Mouse (Mus musculus) lung, embryonic 15.5 days (tissue): ENCODE data around the gene Eps15l1. TPM values are rescaled to one million over a fixed set of nuclear protein-coding genes. Genes with fewer than 3 reads are reported as not detected.

ENCODE experiments used
- ATAC-seq: fragments of 200-750 bp; cut with Nextera tagmentation; 2 replicates; pipeline ENCODE4 v1.8.0; 2017; ENCODE audit warnings: moderate number of reproducible peaks, borderline replicate concordance; ENCODE audit not compliant: low FRiP score, low TSS enrichment; ENCODE audit errors: extremely low read depth
- H3K27ac ChIP-seq: fragments of 300-500 bp; sonication (generic); 2 replicates; pipeline ENCODE4 v1.5.1; 2015; ENCODE audit warnings: moderate library complexity, mild to moderate bottlenecking, inconsistent platforms
- H3K27me3 ChIP-seq: fragments of 300-500 bp; sonication (generic); 2 replicates; pipeline ENCODE4 v1.6.1; 2015; ENCODE audit warnings: inconsistent platforms
- H3K36me3 ChIP-seq: fragments of 300-500 bp; sonication (generic); 2 replicates; pipeline ENCODE4 v1.6.1; 2015; ENCODE audit warnings: inconsistent platforms
- H3K4me1 ChIP-seq: fragments of 300-500 bp; sonication (generic); 2 replicates; pipeline ENCODE4 v1.6.1; 2015; ENCODE audit warnings: inconsistent platforms
- H3K4me2 ChIP-seq: fragments of 300-500 bp; sonication (generic); 2 replicates; pipeline ENCODE4 v1.6.1; 2015; ENCODE audit warnings: inconsistent platforms, mild to moderate bottlenecking, moderate library complexity
- H3K4me3 ChIP-seq: fragments of 300-500 bp; sonication (generic); 2 replicates; pipeline ENCODE4 v1.5.1; 2015; ENCODE audit warnings: mild to moderate bottlenecking, inconsistent platforms
- H3K9ac ChIP-seq: fragments of 300-500 bp; sonication (generic); 2 replicates; pipeline ENCODE4 v1.6.1; 2015; ENCODE audit warnings: inconsistent platforms
- H3K9me3 ChIP-seq: fragments of 300-500 bp; sonication (generic); 2 replicates; pipeline ENCODE4 v1.6.1; 2016; ENCODE audit warnings: inconsistent platforms
- WGBS: fragments of 180-500 bp; shearing (Covaris S2); methylation state at CpG from one replicate; pipeline ENCODE4 v1.1.7; 2015; 5-methylcytosine and 5-hydroxymethylcytosine counted together
- polyA plus RNA-seq: library from polyadenylated mRNA; unstranded; fragments of >200 nt; fragmentation: Nextera tagmentation; extraction: Ambion mirVana; gene quantifications from 2 replicates; pipeline ENCODE4 v1.2.1, GENCODE M21; 2015

The Eps15l1 gene
- polyA plus RNA-seq, 1 experiment from 2014 or later, result 55.6 TPM

DNA sequence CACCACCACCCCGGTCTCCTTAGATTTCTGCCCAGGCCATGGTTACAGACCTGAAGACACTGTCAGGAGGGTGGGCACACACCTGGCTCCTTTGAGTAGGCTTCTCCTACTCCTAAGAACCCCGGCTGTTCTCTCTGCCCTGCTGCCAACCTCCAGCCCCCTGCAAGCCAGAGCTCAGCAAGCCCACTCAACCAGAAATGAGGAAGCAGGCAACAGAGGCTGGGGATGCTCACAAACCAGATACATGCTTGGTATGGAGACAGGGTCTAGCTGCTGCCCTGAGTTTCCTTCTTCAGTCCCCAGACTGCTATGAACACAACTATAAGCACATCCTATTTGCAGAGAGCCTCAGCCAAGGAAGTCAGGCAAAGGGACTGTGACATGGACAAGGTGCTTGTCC, 73.1 kb downstream of the Eps15l1 start:
- H3K4me2 ChIP-seq, result no peak overlapping the region
- WGBS, result 100% methylated on average over 2 of the region's 2 CpGs
- H3K36me3 ChIP-seq, result peaks cover 22% of the 10 kb centered on the region

DNA sequence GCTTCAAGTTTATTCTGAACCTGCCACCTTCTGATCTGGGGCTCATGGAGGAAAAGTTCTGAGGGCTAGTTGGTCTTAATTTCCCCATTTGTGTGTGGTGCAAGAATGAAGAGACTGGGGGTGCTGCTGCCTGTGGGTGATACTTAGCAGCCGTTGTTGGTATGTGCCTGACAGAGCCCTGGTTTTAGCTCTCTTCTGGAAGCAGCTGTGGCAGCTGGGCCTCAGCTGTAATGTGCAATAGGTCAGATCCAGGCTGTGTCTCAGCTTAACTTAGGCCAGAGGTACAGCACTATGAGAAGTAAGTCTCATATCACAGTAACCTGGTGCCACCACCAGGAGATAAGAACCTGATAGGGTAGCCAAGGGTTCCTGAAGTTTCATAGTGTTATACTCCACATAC, 73.7 kb downstream of the Eps15l1 start:
- no peak overlapping the region for H3K27ac ChIP-seq
- WGBS, result 75% methylated on average over 1 of the region's 1 CpGs
- H3K27me3 ChIP-seq, result no peaks in the 10 kb centered on the region
- no peak overlapping the region for H3K9ac ChIP-seq
- peaks cover 25% of the 10 kb centered on the region for H3K36me3 ChIP-seq
- H3K4me1 ChIP-seq, result no peaks in the 10 kb centered on the region
- H3K4me2 ChIP-seq, result no peak overlapping the region
- H3K9me3 ChIP-seq, result no peaks in the 10 kb centered on the region
- ATAC-seq, result no peak
- no peak overlapping the region for H3K4me3 ChIP-seq

More for the DNA sequence above, 73.1 kb downstream of the Eps15l1 start:
- no peak for ATAC-seq
- H3K9ac ChIP-seq, result no peak overlapping the region
- H3K4me1 ChIP-seq, result 0 out of 2 replicates have a peak, but pooled peaks cover under 1% of the 10 kb centered on the region
- no peaks in the 10 kb centered on the region for H3K9me3 ChIP-seq
- no peak overlapping the region for H3K4me3 ChIP-seq
- no peaks in the 10 kb centered on the region for H3K27me3 ChIP-seq
- no peak overlapping the region for H3K27ac ChIP-seq

GRCm38 (mm10) chr8:72343725-72344124, 77.5 kb downstream of the Eps15l1 start:
- H3K4me2 ChIP-seq, result no peak overlapping the region
- H3K27ac ChIP-seq, result no peak overlapping the region
- no peak for ATAC-seq
- no peak overlapping the region for H3K4me3 ChIP-seq
- no peaks in the 10 kb centered on the region for H3K9me3 ChIP-seq
- H3K4me1 ChIP-seq, result no peaks in the 10 kb centered on the region
- no peak overlapping the region for H3K9ac ChIP-seq
- 72% methylated on average over 4 of the region's 4 CpGs for WGBS
- H3K36me3 ChIP-seq, result peaks cover 44% of the 10 kb centered on the region
- H3K27me3 ChIP-seq, result no peaks in the 10 kb centered on the region

DNA sequence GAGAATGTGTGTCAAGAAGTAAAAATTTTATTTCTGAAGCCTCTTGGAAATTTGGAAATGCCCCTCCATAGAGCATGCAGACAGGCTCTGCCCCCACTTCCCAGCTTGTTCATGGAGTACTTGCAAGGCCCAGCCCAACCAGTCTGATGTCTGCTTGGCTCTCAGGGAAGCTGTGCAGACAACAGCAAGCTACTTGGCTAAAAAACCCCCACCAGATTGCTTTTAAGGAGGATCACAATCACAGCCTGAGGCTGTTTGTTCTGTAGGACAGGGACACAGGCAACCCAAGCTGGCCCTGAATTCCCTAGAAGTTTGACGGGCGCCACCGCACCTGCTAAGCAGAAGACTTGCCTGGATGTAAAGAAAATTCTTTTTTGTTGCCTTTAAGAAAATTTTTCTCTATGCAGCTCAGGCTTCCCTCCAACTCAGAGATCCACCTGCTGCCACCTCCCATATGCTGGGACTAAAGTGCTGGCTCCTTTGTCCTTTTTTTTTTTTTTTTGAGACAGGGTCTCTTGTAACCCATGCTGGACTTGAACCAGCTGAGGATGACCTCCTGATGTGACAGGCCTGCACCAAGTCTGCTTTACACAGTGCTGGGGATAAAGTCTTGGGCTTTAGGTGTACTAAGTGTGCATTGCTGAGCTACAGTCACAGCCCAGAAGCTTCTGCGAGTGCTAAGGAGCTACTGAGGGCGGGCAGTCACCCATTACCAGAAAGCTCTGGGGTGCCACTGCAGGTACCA, 78.5 kb downstream of the Eps15l1 start:
- Histone ChIP-seq H3K4me3 (no peak overlapping the region), H3K9ac (no peak overlapping the region), H3K27me3 (no peaks in the 10 kb centered on the region), H3K4me2 (no peak overlapping the region), H3K9me3 (no peaks in the 10 kb centered on the region), H3K27ac (no peak overlapping the region), H3K4me1 (no peaks in the 10 kb centered on the region), H3K36me3 (peaks cover 52% of the 10 kb centered on the region)
- no peak for ATAC-seq
- 95% methylated on average over 5 of the region's 5 CpGs for WGBS

GRCm38 (mm10) chr8:72337034-72337433, 84.2 kb downstream of the Eps15l1 start:
- Histone ChIP-seq H3K9me3 (no peaks in the 10 kb centered on the region), H3K27ac (no peak overlapping the region), H3K4me1 (no peaks in the 10 kb centered on the region), H3K27me3 (no peaks in the 10 kb centered on the region), H3K9ac (no peak overlapping the region), H3K4me3 (no peak overlapping the region), H3K4me2 (no peak overlapping the region), H3K36me3 (peaks cover 36% of the 10 kb centered on the region; the same call in 1 of the 2 replicates)
- no peak for ATAC-seq

DNA sequence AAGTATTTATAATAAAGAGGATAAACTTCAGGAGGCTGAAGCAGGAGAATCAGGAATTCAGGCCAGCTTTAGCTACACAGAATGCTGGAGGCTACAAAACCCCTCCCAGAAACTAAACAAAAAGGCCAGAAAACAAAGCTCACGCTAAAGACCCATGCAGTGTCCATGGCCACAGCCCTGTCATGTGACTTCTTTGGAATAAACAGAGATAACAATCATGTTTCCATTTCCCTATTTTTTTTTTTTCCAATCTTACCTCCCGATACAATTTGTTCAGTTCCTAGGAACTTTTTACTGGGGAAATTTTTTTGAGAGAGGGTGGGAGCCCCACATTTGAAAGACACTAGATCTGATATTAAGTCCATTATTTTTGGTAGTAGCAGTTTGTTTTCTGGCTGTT, 85.0 kb downstream of the Eps15l1 start:
- no peaks in the 10 kb centered on the region for H3K27me3 ChIP-seq
- peaks cover 34% of the 10 kb centered on the region; the same call in 1 of the 2 replicates for H3K36me3 ChIP-seq
- H3K9me3 ChIP-seq, result no peaks in the 10 kb centered on the region
- H3K4me3 ChIP-seq, result no peak overlapping the region
- no peak for ATAC-seq
- no peak overlapping the region for H3K4me2 ChIP-seq
- H3K9ac ChIP-seq, result no peak overlapping the region
- no peaks in the 10 kb centered on the region for H3K4me1 ChIP-seq
- H3K27ac ChIP-seq, result no peak overlapping the region
- WGBS, result 66% methylated on average over 2 of the region's 2 CpGs

- H3K9ac ChIP-seq, result no peak overlapping the region
- no peaks in the 10 kb centered on the region for H3K4me1 ChIP-seq
- no peak for ATAC-seq
- H3K9me3 ChIP-seq, result no peaks in the 10 kb centered on the region
- no peaks in the 10 kb centered on the region for H3K27me3 ChIP-seq
- H3K4me3 ChIP-seq, result no peak overlapping the region
- WGBS, result 75% methylated on average over 4 of the region's 4 CpGs
- H3K4me2 ChIP-seq, result no peak overlapping the region
- no peak overlapping the region for H3K27ac ChIP-seq
- peaks cover 16% of the 10 kb centered on the region; the same call in 1 of the 2 replicates for H3K36me3 ChIP-seq
These were observed 87.1 kb downstream of the Eps15l1 start for GRCm38 (mm10) chr8:72334144-72334641.

GRCm38 (mm10) chr8:72333429-72334143, 87.7 kb downstream of the Eps15l1 start:
- no peak for ATAC-seq
- no peak overlapping the region for H3K4me2 ChIP-seq
- no peak overlapping the region for H3K27ac ChIP-seq
- no peak overlapping the region for H3K9ac ChIP-seq
- peaks cover 10% of the 10 kb centered on the region; the same call in 1 of the 2 replicates for H3K36me3 ChIP-seq
- 38% methylated on average over 3 of the region's 3 CpGs for WGBS
- H3K9me3 ChIP-seq, result no peaks in the 10 kb centered on the region
- H3K4me3 ChIP-seq, result no peak overlapping the region
- H3K4me1 ChIP-seq, result no peaks in the 10 kb centered on the region
- no peaks in the 10 kb centered on the region for H3K27me3 ChIP-seq

GRCm38 (mm10) chr8:72331631-72332030, 89.6 kb downstream of the Eps15l1 start:
- no peak for ATAC-seq
- Histone ChIP-seq H3K4me3 (no peak overlapping the region), H3K9me3 (no peaks in the 10 kb centered on the region), H3K4me1 (no peaks in the 10 kb centered on the region), H3K36me3 (no peaks in the 10 kb centered on the region), H3K27me3 (no peaks in the 10 kb centered on the region), H3K27ac (no peak overlapping the region), H3K4me2 (no peak overlapping the region), H3K9ac (no peak overlapping the region)
- WGBS, result 83% methylated on average over 4 of the region's 4 CpGs

DNA sequence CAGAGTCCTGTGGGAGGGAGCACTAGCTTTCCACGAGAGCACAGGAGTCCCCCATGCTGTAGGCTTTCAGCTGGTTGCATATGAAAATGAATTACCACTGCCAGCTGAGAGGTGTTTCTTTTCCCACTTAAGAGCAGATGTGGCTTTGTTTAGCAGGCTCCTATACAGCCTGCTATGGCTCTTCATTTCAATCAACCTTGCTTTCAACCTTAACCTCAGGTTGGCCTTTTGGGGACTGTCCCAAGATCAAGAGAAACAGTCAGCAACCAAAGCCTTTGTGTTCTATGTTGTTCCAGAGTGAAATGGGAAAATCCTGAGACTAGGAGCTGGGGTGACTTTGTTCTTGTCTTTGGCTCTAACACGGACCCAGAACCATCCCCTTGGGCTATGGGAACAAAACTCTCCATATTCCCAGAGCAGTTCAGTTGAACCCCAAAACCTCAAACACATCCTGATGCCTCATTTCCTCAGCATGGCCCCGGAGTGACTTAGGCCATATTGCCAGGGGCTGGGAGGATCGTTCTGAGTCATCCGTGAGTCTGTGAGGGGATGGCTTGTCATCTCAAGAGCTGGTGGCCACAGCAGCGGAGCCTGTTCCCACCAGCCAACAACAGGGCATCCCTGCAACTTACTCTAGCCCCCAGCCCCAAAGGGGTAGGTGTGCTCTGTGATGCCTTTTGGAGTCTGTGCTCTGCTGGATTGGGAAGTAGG, 90.3 kb downstream of the Eps15l1 start:
- Histone ChIP-seq H3K9ac (no peak overlapping the region), H3K27me3 (no peaks in the 10 kb centered on the region)

GRCm38 (mm10) chr8:72329116-72329515, 92.1 kb downstream of the Eps15l1 start:
- Histone ChIP-seq H3K4me1 (no peaks in the 10 kb centered on the region), H3K4me3 (no peak overlapping the region), H3K27me3 (no peaks in the 10 kb centered on the region), H3K9me3 (no peaks in the 10 kb centered on the region), H3K9ac (no peak overlapping the region), H3K27ac (no peak overlapping the region), H3K36me3 (no peaks in the 10 kb centered on the region), H3K4me2 (no peak overlapping the region)
- no peak for ATAC-seq
- WGBS, result 75% methylated on average over 3 of the region's 3 CpGs

More for the DNA sequence above, 90.3 kb downstream of the Eps15l1 start:
- ATAC-seq, result no peak
- WGBS, result 71% methylated on average over 6 of the region's 6 CpGs
- H3K36me3 ChIP-seq, result no peaks in the 10 kb centered on the region
- no peak overlapping the region for H3K4me2 ChIP-seq
- H3K4me3 ChIP-seq, result no peak overlapping the region
- H3K4me1 ChIP-seq, result no peaks in the 10 kb centered on the region
- no peak overlapping the region for H3K27ac ChIP-seq
- H3K9me3 ChIP-seq, result no peaks in the 10 kb centered on the region

DNA sequence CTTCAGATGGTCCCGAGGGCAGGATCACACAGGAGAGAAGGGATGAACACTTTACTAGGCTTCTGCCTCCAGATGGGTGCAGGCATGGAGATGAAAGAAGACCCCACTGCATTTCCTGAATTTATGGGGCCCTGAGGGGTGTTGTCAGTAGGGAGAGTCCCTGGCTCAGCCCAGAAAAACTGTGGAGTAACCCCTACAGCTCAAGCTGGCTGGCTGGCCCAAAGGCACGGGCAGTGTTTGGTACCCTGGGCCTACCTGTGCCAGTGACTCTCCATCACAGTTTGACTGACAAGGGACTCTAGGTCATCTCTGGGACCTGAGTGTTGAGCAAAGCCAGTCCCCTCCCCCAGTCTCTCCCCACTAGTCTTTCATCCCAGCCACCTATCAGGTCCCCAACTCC, 96.6 kb downstream of the Eps15l1 start:
- no peaks in the 10 kb centered on the region for H3K36me3 ChIP-seq
- no peak for ATAC-seq
- 64% methylated on average over 2 of the region's 2 CpGs for WGBS

More for the DNA sequence above, 96.6 kb downstream of the Eps15l1 start:
- Histone ChIP-seq H3K4me1 (peaks cover 18% of the 10 kb centered on the region), H3K27ac (no peak overlapping the region), H3K27me3 (peaks cover 22% of the 10 kb centered on the region), H3K9ac (no peak overlapping the region), H3K4me3 (no peak overlapping the region), H3K4me2 (no peak overlapping the region), H3K9me3 (no peaks in the 10 kb centered on the region)
